Mouse (Mus musculus) urinary bladder, adult 18-20 months (tissue): ENCODE data around the gene Scn10a.

Experiments
- DNase-seq, 2 experiments: peaks; one replicate each; pipeline ENCODE4 v3.0.0; 2022; ENCODE audit warnings: low spot score in 2 of 2, mixed read lengths in 2 of 2

Gene Scn10a

DNA sequence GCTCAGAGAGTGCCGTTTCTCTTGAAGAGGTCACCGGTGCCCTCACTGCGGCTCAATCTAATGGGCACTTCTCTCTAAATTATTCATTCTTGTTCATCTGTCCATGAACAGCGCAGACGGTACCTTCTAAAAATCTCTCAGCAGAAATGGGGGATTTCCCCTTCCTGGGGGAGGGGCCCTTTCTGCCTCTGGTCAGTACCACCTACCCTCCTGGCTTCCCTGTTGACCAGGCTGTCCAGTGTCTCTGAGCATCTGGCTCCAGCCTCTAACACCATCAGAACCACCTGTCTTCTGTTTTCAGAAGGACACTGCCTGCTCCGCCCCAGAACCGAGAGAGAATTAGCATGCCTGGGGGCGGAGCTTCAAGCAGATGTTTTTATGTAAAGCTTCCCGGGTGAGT lies 143.4 kb downstream of the Scn10a start:
- DNase-seq = no peak

GRCm38 (mm10) chr9:119574366-119574765 lies 144.8 kb downstream of the Scn10a start:
- DNase-seq = no peak

- no peak for DNase-seq
These were observed 146.1 kb downstream of the Scn10a start for GRCm38 (mm10) chr9:119573009-119573408.

GRCm38 (mm10) chr9:119571411-119571888 lies 147.7 kb downstream of the Scn10a start:
- no peak for DNase-seq

DNA sequence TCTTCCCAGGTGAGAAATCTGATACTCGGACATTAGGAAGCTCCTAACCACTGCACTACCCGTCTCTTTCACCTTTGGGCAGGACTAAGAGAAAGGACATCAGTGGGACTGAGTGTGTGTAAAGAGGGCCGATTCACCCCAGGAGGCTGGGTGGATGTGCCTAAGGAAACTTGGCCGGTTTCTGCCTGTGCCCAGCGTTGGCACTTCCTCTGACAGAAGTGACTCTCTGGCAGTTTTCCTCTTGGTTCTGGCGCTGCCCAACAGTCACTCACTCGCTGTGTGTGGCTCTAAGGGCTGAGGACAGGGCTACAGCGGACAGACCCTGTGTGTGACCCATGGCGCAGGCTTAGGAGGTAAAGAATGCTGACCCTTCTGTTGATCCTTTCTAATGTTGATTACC lies 148.5 kb downstream of the Scn10a start:
- no peak for DNase-seq

- no peak for DNase-seq
These were observed 150.4 kb downstream of the Scn10a start for GRCm38 (mm10) chr9:119568732-119569131.

DNA sequence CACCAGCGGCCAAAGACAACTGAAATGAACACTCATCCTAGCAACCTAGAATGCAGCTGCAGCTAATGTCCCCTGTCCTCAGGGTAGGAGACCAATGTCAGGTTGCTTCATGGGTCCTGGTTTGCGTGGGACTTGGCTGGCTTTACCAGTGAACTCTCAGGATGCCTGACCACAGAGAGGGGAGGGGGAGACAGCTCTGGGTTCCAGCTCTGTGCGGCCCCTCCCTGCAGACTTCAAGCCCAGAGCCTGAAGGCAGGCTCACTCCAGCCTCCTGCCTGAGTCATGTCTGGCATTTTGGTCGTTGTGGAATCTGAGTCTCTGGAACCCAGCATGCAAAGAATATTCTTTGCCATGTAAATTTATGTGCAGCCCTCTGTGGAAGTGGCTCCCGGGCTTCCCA lies 151.3 kb downstream of the Scn10a start:
- no peak for DNase-seq

DNA sequence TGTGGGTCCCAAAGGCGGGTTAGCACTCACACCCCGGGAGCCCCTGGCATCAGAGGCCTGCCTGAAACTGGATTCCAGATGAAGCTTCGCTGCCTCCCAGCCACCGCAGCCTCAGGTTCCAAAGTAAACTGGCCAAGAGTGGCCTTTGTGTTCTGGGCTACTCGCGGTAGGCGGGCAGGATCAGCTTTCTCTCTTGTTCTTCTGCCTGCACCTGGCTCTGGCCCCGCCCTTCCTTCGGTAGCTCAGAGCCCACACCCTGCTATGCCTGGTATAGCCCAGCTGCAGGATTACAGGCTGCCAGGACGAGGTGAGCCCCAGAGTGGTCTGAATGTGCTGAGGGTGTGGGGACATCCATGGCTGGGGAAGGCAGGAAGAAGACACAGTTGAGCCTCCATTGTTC lies 152.9 kb downstream of the Scn10a start:
- no peak for DNase-seq

- no peak for DNase-seq
These were observed 154.3 kb downstream of the Scn10a start for GRCm38 (mm10) chr9:119564803-119565202.

GRCm38 (mm10) chr9:119563617-119564016 lies 155.5 kb downstream of the Scn10a start:
- no peak for DNase-seq

DNA sequence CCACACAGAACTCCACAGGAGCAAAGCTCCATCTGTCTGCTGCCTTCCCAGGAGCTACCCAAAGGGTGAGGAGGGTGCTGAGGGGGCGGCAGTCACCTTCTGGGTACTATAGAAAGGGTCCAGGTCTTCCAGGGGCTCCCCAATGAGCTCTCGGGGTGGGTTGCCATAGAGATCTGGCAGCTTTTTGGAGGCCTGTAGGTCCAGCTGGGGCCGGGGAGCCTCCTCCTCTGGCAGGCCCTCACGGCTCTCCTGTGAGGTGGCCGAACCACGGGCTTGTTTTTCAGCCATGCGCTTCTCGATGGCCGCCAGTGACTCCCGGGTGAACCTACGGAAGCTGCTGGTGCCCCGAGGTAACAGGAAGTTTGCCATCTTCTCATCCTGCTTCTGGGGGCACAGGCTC lies 156.9 kb downstream of the Scn10a start:
- no peak for DNase-seq

DNA sequence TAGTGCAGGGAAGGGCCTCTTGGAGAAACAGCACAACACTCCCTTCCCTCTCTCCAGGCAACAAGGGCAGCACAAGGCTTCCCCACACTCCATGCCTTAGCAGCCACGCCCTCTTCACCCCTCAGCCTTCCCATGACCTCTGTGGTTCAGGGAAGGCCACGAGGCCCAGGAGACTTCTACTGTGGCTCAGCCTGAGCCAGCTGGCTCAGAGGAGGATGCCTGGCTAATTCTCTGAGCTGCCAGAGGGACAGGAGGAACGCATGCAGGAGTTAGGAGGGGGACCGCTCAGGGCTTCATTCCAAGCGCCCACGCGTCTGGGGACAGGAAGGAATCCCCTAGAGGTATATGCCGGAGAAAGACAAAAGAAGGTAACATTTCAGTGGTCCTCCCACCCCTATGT lies 157.4 kb downstream of the Scn10a start:
- DNase-seq = no peak

DNA sequence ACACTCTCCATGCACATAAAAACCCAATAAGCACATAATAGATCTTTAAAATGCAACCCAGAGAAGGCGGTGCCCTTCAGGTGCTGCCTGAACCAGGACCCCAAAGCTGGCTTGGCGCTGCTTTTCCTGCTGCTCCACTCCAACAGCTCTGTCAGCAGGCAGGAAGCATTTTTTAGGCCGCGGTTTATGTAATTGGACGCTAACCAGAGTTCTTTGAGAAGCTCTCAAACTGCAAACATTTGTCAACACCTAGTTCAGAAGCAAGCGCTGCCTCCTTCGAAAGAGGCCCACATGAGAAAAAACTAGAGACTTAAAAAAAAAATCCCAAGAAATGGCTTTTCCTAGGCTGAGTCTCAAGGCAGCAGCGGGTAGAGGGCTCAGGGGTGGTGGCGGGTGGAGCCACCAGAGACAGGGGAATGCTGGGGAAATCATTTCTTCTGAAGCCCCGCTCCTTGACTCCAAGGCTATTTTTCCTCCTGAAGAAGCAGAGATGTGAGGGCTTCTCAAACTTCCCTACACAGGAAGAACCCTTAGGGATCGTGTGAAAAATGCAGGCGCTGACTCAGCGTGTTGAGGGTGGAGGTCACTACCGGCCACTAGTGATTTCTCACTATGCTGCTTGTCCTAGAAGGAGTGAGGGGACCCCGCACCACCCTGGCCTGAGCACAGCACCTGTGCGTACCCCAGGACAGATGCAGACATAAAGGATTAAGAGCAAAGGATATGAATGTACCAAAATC lies 159.4 kb downstream of the Scn10a start:
- no peak for DNase-seq
